Mouse (Mus musculus) myocyte (in vitro differentiated cells): Measurements from ENCODE around the gene Pafah1b3.

Source experiments
- CEBPB ChIP-seq: IDR thresholded peaks from 2 replicates; pipeline ENCODE4 v1.6.1; 2011; ENCODE audit warnings: mild to moderate bottlenecking, moderate library complexity; ENCODE audit not compliant: poor library complexity, insufficient read depth, severe bottlenecking
- E2F4 ChIP-seq: IDR thresholded peaks from one replicate; pipeline ENCODE4 v1.6.1; 2011; ENCODE audit warnings: mild to moderate bottlenecking, control low read depth, moderate library complexity; ENCODE audit not compliant: insufficient read depth
- MAX ChIP-seq: IDR thresholded peaks from one replicate; pipeline ENCODE4 v1.6.1; 2011; ENCODE audit warnings: low read depth, mild to moderate bottlenecking, control low read depth
- MYOG ChIP-seq, 3 experiments: IDR thresholded peaks; one replicate each; pipeline ENCODE4 v1.6.1; 2011; ENCODE audit warnings: control low read depth in 2 of 3, low read depth in 2 of 3, mild to moderate bottlenecking in 2 of 3; ENCODE audit not compliant: insufficient read length in 2 of 3, control insufficient read depth in 1 of 3, insufficient read depth in 1 of 3
- POLR2A ChIP-seq: IDR thresholded peaks from one replicate; pipeline ENCODE4 v1.6.1; 2011; ENCODE audit warnings: low read depth, mild to moderate bottlenecking, control low read depth, moderate library complexity; ENCODE audit not compliant: insufficient read length
- POLR2AphosphoS2 ChIP-seq: IDR thresholded peaks from one replicate; pipeline ENCODE4 v1.6.1; 2011; ENCODE audit warnings: low read depth, control low read depth; ENCODE audit not compliant: insufficient read length
- REST ChIP-seq: IDR thresholded peaks from one replicate; pipeline ENCODE4 v1.6.1; 2011; ENCODE audit warnings: mild to moderate bottlenecking, control low read depth, moderate library complexity; ENCODE audit not compliant: insufficient read depth, insufficient read length
- SRF ChIP-seq: IDR thresholded peaks from one replicate; pipeline ENCODE4 v1.6.1; 2011; ENCODE audit warnings: low read depth; ENCODE audit not compliant: control insufficient read depth, insufficient read length
- TCF12 ChIP-seq: IDR thresholded peaks from one replicate; pipeline ENCODE4 v1.6.1; 2011; ENCODE audit warnings: mild to moderate bottlenecking, control low read depth; ENCODE audit not compliant: poor library complexity, insufficient read depth, severe bottlenecking
- USF1 ChIP-seq: IDR thresholded peaks from one replicate; pipeline ENCODE4 v1.6.1; 2011; ENCODE audit warnings: low read depth, mild to moderate bottlenecking, control low read depth, moderate library complexity

GRCm38 (mm10) chr7:25306614-25306996 lies 8.8 kb upstream of the Pafah1b3 start:
- TF ChIP-seq POLR2A, result no peak
- no peak for TF ChIP-seq TCF12
- no peak for TF ChIP-seq SRF
- no peak for TF ChIP-seq E2F4
- no peak for TF ChIP-seq REST
- no peak for TF ChIP-seq CEBPB
- no peak for TF ChIP-seq USF1
- no peak for TF ChIP-seq MAX
- no peak for TF ChIP-seq POLR2AphosphoS2
- TF ChIP-seq MYOG (IDR thresholded peaks at IDR 0.05; ENCODE audit: control insufficient read depth in 1 of 3, insufficient read depth in 1 of 3, insufficient read length in 2 of 3, low read depth in 2 of 3), result no peak
